Mouse (Mus musculus) neutrophil, adult 5-6 weeks (primary cell): ENCODE measurements around the gene Usp3. TPM values are rescaled to one million over a fixed set of nuclear protein-coding genes. Genes with fewer than 3 reads are reported as not detected.

Experiments
- ATAC-seq: fragments of 151-379, 151-347 bp; 2 replicates; pipeline ENCODE4 v1.8.0; 2017; ENCODE audit warnings: mild to moderate bottlenecking, moderate TSS enrichment; ENCODE audit not compliant: insufficient number of reproducible peaks, poor library complexity, low FRiP score, severe bottlenecking; ENCODE audit errors: extremely low read depth
- total RNA-seq: library from RNA; stranded (forward); fragments of 200-1000 nt; gene quantifications from 2 replicates; pipeline ENCODE4 v1.2.3, GENCODE M21; 2017

The Usp3 gene
- total RNA-seq, 1 experiment from 2014 or later = 95.1 TPM

DNA sequence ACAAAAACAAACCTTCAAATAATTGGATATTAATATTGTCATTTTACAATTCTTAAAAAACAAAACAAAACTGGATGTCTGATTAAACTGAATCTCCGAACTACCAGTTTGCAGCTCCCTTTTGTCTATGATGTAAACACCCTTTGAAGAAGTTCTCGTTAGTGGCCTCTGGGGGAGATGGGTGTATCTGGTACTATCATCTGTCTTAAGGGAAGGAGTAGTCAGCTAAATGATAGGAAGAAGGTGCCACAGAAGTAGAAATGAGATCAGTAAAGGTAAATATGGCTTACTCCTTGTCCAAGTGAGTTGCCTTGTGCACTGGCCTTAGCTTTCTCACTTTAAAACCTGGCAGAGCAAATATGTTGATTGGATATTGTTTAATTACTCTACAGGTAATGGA is 115.2 kb downstream of the Usp3 start:
- ATAC-seq = no peak

DNA sequence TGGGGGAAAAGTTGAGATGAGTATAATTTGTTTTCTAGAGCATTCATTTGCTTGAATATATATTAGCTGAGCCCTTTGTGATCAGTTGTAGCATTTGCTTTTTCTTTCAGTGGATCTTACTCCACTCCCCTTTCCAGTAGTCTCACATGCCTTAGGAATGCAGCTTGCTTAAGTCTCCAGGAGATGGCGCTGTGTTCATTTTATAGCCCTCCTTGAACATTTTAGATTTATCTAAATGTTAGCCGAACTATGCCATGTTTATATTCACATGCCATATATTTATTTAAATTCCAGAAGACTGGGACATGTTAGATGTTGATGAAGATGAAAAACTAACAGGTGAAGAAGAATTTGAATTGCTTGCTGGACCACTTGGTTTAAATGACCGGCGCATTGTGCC is 127.9 kb downstream of the Usp3 start:
- 0 out of 2 replicates have a peak, but pooled peaks have one; percentile 23 for ATAC-seq

Other genes starting within 250 kb of the Usp3 start
- 163 and 174 TPM in 2 replicates for gene Herc1, start 242.7 kb downstream of the Usp3 start, total RNA-seq
- 5.1 and 5.5 TPM in 2 replicates for gene Fbxl22, start 78.5 kb downstream of the Usp3 start, total RNA-seq
- 0.12 and 0.74 TPM in 2 replicates for gene Car12, start 120.5 kb upstream of the Usp3 start, total RNA-seq
- 3.0 and 3.4 TPM in 2 replicates for gene Aph1b, start 202.3 kb upstream of the Usp3 start, total RNA-seq
- 0.37 TPM in 1 of 2 replicates, not detected in the other for gene Gm10647, start 203.9 kb upstream of the Usp3 start, total RNA-seq
- gene Aph1c, start 241.6 kb upstream of the Usp3 start, total RNA-seq = 3.1 and 7.7 TPM in 2 replicates